Mouse (Mus musculus): ENCODE data around the gene Scamp5. TPM values are rescaled to one million over a fixed set of nuclear protein-coding genes. Genes with fewer than 3 reads are reported as not detected.

Scamp5 gene
- total and polyA plus RNA-seq, 2 experiments from 2014 or later: 175 to 282 TPM

- Histone ChIP-seq H3K4me1 (ENCODE audit: insufficient read depth) (0 out of 2 replicates have a peak, but pooled peaks cover 6% of the 10 kb centered on the region), H3K27me3 (ENCODE audit: insufficient read depth, low read length) (no peaks in the 10 kb centered on the region), H3K4me2 (ENCODE audit: low read depth) (peak overlapping the region; percentile 59), H3K4me3 (ENCODE audit: low read depth, low read length) (peak overlapping the region; percentile 51), H3K27ac (ENCODE audit: low read depth, low read length) (peak overlapping the region; percentile 69; the same call in 1 of the 2 replicates), H3K9ac (peak overlapping the region; percentile 59), H3K9me3 (ENCODE audit: low read length) (no peaks in the 10 kb centered on the region), H3K36me3 (ENCODE audit: insufficient read depth) (peaks cover 31% of the 10 kb centered on the region)
- no peak for DNase-seq
- 37% methylated on average over 7 of the region's 7 CpGs for WGBS
- no peak for ATAC-seq
- no peak for TF ChIP-seq CTCF (IDR thresholded peaks at IDR 0.05; ENCODE audit: low read depth)
Measured at GRCm38 (mm10) chr9:57439083-57439482, 28.8 kb downstream of the Scamp5 start.

- Histone ChIP-seq H3K4me1 (ENCODE audit: insufficient read depth) (0 out of 2 replicates have a peak, but pooled peaks cover 6% of the 10 kb centered on the region), H3K9me3 (ENCODE audit: low read length) (no peaks in the 10 kb centered on the region), H3K27ac (ENCODE audit: low read depth, low read length) (no peak overlapping the region), H3K9ac (no peak overlapping the region), H3K4me3 (ENCODE audit: low read depth, low read length) (no peak overlapping the region), H3K27me3 (ENCODE audit: insufficient read depth, low read length) (no peaks in the 10 kb centered on the region), H3K4me2 (ENCODE audit: low read depth) (no peak overlapping the region), H3K36me3 (ENCODE audit: insufficient read depth) (peaks cover 23% of the 10 kb centered on the region)
- ATAC-seq: no peak
- DNase-seq: no peak
- 87% methylated on average over 10 of the region's 10 CpGs for WGBS
- no peak for TF ChIP-seq CTCF (IDR thresholded peaks at IDR 0.05; ENCODE audit: low read depth)
Measured at GRCm38 (mm10) chr9:57437896-57438614, 29.8 kb downstream of the Scamp5 start.

DNA sequence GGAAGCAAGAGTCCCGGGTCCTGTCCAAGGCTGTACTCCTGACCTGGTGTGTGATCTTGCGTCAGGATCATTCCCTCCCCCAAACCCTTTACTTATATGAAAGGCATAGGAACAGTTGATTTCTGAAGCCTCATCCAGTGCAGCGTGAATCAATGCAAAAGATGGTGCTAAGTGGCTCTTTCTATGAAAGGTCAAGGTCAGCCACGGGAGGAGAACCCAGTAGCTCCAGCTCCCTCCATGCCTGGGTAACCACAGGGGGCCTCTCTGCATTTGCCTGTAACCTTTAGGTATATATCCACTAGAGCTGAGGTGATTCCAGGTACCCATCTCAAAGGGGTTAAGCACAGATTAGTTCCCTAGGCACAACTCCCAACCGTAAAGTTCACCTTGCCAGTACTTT lies 31.7 kb downstream of the Scamp5 start:
- Histone ChIP-seq H3K9ac (no peak overlapping the region), H3K27me3 (ENCODE audit: insufficient read depth, low read length) (no peaks in the 10 kb centered on the region), H3K9me3 (ENCODE audit: low read length) (no peaks in the 10 kb centered on the region), H3K4me2 (ENCODE audit: low read depth) (no peak overlapping the region), H3K27ac (ENCODE audit: low read depth, low read length) (no peak overlapping the region), H3K4me3 (ENCODE audit: low read depth, low read length) (no peak overlapping the region), H3K36me3 (ENCODE audit: insufficient read depth) (peaks cover 7% of the 10 kb centered on the region), H3K4me1 (ENCODE audit: insufficient read depth) (0 out of 2 replicates have a peak, but pooled peaks cover 6% of the 10 kb centered on the region)
- TF ChIP-seq CTCF (IDR thresholded peaks at IDR 0.05; ENCODE audit: low read depth): no peak
- WGBS: 86% methylated on average over 5 of the region's 5 CpGs
- no peak for ATAC-seq
- no peak for DNase-seq

DNA sequence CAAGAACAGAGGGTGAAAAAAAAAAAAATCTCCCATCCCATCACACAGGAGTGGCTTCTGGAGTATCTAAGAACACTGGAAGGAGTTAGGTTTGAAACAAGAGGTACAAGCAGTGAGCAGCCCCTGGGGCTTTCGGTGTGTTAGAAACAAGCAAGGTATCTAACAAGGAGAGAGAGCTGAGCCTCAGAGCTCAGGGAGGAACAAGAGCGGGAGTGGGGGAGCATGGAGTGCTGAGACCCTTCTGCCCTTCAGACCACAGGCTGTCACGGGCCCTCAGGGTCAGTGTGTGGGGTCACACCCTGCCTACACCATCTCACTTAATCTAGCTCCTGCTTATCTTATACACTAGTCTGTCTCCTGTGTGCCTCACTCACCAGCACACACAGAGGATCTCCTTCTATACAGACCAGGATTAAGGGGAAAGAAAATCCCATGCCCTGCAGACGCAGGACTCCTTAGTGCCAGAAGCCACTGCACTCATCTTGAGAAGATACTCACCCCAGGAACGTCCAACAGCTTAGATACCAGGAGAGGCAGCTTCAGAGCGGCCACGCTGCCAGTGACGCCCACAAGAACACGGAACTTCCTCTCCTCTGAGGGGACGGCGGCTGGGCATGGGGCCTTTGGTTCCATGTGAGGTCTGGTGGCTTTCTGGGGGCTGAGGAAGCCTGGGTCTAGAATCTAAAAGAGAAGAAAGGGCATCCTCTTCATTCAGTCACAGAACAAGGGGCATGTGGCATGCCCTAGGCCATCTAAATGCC lies 33.3 kb downstream of the Scamp5 start:
- DNase-seq: no peak
- no peak overlapping the region for H3K4me2 ChIP-seq (ENCODE audit: low read depth)
- H3K4me3 ChIP-seq (ENCODE audit: low read depth, low read length): no peak overlapping the region
- 89% methylated on average over 11 of the region's 11 CpGs for WGBS
- H3K4me1 ChIP-seq (ENCODE audit: insufficient read depth): 0 out of 2 replicates have a peak, but pooled peaks cover 6% of the 10 kb centered on the region
- no peaks in the 10 kb centered on the region for H3K9me3 ChIP-seq (ENCODE audit: low read length)
- no peaks in the 10 kb centered on the region for H3K27me3 ChIP-seq (ENCODE audit: insufficient read depth, low read length)
- H3K36me3 ChIP-seq (ENCODE audit: insufficient read depth): no peaks in the 10 kb centered on the region
- no peak overlapping the region for H3K27ac ChIP-seq (ENCODE audit: low read depth, low read length)
- H3K9ac ChIP-seq: no peak overlapping the region
- ATAC-seq: no peak
- no peak for TF ChIP-seq CTCF (IDR thresholded peaks at IDR 0.05; ENCODE audit: low read depth)

GRCm38 (mm10) chr9:57433097-57434032 lies 34.5 kb downstream of the Scamp5 start:
- Histone ChIP-seq H3K4me3 (ENCODE audit: low read depth, low read length) (no peak overlapping the region), H3K27me3 (ENCODE audit: insufficient read depth, low read length) (no peaks in the 10 kb centered on the region), H3K4me2 (ENCODE audit: low read depth) (no peak overlapping the region), H3K9ac (no peak overlapping the region), H3K27ac (ENCODE audit: low read depth, low read length) (no peak overlapping the region), H3K4me1 (ENCODE audit: insufficient read depth) (no peaks in the 10 kb centered on the region), H3K36me3 (ENCODE audit: insufficient read depth) (no peaks in the 10 kb centered on the region), H3K9me3 (ENCODE audit: low read length) (no peaks in the 10 kb centered on the region)
- TF ChIP-seq CTCF (IDR thresholded peaks at IDR 0.05; ENCODE audit: low read depth): peak; percentile 88
- 18% methylated on average over 11 of the region's 11 CpGs for WGBS
- ATAC-seq (peak; percentile 89), DNase-seq (peak; percentile 86)

- Histone ChIP-seq H3K36me3 (ENCODE audit: insufficient read depth) (no peaks in the 10 kb centered on the region), H3K27ac (ENCODE audit: low read depth, low read length) (no peak overlapping the region), H3K9me3 (ENCODE audit: low read length) (no peaks in the 10 kb centered on the region), H3K4me2 (ENCODE audit: low read depth) (no peak overlapping the region), H3K27me3 (ENCODE audit: insufficient read depth, low read length) (no peaks in the 10 kb centered on the region), H3K9ac (no peak overlapping the region), H3K4me1 (ENCODE audit: insufficient read depth) (no peaks in the 10 kb centered on the region), H3K4me3 (ENCODE audit: low read depth, low read length) (no peak overlapping the region)
- no peak for DNase-seq
- TF ChIP-seq CTCF (IDR thresholded peaks at IDR 0.05; ENCODE audit: low read depth): no peak
- WGBS: 89% methylated on average over 3 of the region's 3 CpGs
- no peak for ATAC-seq
Measured at GRCm38 (mm10) chr9:57432480-57432879, 35.4 kb downstream of the Scamp5 start.

Measured in forebrain, postnatal 0 days (tissue).